Mouse (Mus musculus) liver, embryonic 16.5 days (tissue): ENCODE measurements around the gene Crabp2. TPM values are rescaled to one million over a fixed set of nuclear protein-coding genes. Genes with fewer than 3 reads are reported as not detected.

Experiments
- ATAC-seq: fragments of 200-750 bp; cut with Nextera tagmentation; 2 replicates; pipeline ENCODE4 v1.8.0; 2017; ENCODE audit warnings: low read depth, mild to moderate bottlenecking, moderate number of reproducible peaks, moderate library complexity
- H3K27ac ChIP-seq: fragments of 300-500 bp; sonication (generic); 2 replicates; pipeline ENCODE4 v1.5.1; 2014; ENCODE audit warnings: mild to moderate bottlenecking, low read length
- H3K27me3 ChIP-seq: fragments of 300-500 bp; sonication (generic); 2 replicates; pipeline ENCODE4 v1.6.1; 2014; ENCODE audit warnings: low read depth, low read length, mixed read lengths; ENCODE audit not compliant: control insufficient read depth, insufficient read depth
- H3K36me3 ChIP-seq: fragments of 300-500 bp; sonication (generic); 2 replicates; pipeline ENCODE4 v1.6.1; 2014; ENCODE audit warnings: mild to moderate bottlenecking; ENCODE audit not compliant: control insufficient read depth, insufficient read depth
- H3K4me1 ChIP-seq: fragments of 300-500 bp; sonication (generic); 2 replicates; pipeline ENCODE4 v1.6.1; 2014; ENCODE audit warnings: low read depth, low read length, mixed read lengths; ENCODE audit not compliant: control insufficient read depth
- H3K4me2 ChIP-seq: fragments of 300-500 bp; sonication (generic); 2 replicates; pipeline ENCODE4 v1.6.1; 2014; ENCODE audit warnings: low read depth, low read length, mixed read lengths
- H3K4me3 ChIP-seq: fragments of 300-500 bp; sonication (generic); 2 replicates; pipeline ENCODE4 v1.5.1; 2014; ENCODE audit warnings: low read depth, mild to moderate bottlenecking, low read length
- H3K9ac ChIP-seq: fragments of 300-500 bp; sonication (generic); 2 replicates; pipeline ENCODE4 v1.6.1; 2014; ENCODE audit warnings: low read depth, low read length
- H3K9me3 ChIP-seq: fragments of 300-500 bp; sonication (generic); replicated peaks from 2 replicates; pipeline ENCODE4 v1.6.1; 2016; ENCODE audit warnings: low read length; ENCODE audit not compliant: control insufficient read depth
- WGBS: fragments of 180-500 bp; shearing (Covaris S2); extraction: QIAGEN DNeasy Blood & Tissue Kit; methylation state at CpG from one replicate; pipeline ENCODE4 v1.1.7; 2014; ENCODE audit not compliant: insufficient replicate concordance; 5-methylcytosine and 5-hydroxymethylcytosine counted together
- polyA plus RNA-seq: library from polyadenylated mRNA; unstranded; fragments of >200 nt; fragmentation: Nextera tagmentation; extraction: Ambion mirVana; gene quantifications from 2 replicates; pipeline ENCODE4 v1.2.1, GENCODE M21; 2015

Crabp2 gene
- polyA plus RNA-seq, 1 experiment from 2014 or later = 0.25 TPM

DNA sequence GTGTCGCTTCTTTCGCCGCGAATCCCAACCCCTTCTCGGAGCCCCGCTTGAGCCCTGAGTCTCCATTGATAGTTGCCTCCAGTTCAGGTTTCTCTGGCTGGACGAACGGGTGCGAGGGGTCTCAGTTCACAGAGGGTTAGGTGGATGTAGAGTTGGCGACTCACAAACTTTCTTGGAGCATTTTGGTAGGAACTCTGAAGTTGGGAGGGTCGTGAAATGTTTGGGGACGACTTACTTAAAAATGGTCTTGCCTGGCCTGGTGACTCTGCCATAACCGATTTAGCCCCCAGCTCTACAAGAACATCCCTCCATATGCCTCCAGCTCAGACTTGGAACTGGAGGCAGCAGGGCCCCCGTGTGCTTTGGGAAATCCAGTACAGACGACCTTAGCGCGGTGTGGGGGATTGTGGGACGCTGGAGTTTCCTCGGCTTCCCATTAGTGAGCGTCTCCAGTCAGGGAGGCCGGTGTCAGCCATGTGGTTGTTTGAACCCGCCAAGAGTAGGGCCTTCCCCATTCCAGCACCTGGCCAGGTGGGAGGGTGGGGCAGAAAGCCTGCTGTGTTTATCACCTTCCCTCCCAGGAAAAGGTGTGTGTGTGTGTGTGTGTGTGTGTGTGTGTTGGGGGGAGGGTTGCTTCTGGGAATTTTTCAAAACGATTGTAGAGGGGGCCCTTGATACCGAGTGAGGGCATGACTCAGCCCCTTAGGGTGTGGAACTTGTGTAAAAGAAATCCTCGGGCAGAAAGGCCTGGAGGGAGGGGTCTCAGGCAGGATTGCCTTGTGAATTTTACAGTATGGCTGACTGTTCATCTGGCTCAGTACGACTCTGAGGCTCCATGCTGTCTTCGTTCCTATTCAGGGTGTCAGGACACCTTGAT lies 41.2 kb upstream of the Crabp2 start:
- Histone ChIP-seq H3K27ac (peak overlapping the region; percentile 93), H3K4me3 (peak overlapping the region; percentile 99), H3K9me3 (no peaks in the 10 kb centered on the region), H3K4me1 (peaks cover 62% of the 10 kb centered on the region), H3K27me3 (no peaks in the 10 kb centered on the region), H3K4me2 (peak overlapping the region; percentile 76), H3K36me3 (no peaks in the 10 kb centered on the region), H3K9ac (peak overlapping the region; percentile 98)
- no peak for ATAC-seq
- WGBS = under 1% methylated on average over 27 of the region's 27 CpGs

DNA sequence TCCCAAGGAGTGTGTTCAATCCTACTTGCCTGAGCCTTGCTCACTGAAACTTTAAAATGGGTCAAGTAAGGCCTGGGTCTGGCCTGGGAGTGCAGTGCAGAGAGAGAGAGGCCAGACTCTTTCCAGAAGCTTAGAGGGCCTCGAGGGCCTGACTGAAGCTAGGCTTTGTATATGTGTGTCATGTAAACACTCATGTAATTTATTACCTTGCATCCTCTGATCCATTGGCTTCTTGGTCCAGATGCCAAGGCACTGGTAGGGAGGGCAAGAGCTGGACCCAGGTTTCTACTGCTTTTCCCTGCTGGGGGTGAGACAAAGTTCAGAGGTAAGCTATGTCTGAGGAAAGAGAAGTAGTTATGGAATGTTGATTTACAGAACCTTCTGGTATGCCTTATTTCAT lies 40.6 kb upstream of the Crabp2 start:
- Histone ChIP-seq H3K36me3 (peaks cover under 1% of the 10 kb centered on the region; the same call in 1 of the 2 replicates), H3K4me3 (peak overlapping the region; percentile 99), H3K9ac (peak overlapping the region; percentile 98), H3K4me2 (peak overlapping the region; percentile 76), H3K27me3 (no peaks in the 10 kb centered on the region), H3K9me3 (no peaks in the 10 kb centered on the region), H3K27ac (peak overlapping the region; percentile 93), H3K4me1 (peaks cover 65% of the 10 kb centered on the region)
- WGBS = 0% methylated on average over 1 of the region's 1 CpGs
- ATAC-seq = no peak

DNA sequence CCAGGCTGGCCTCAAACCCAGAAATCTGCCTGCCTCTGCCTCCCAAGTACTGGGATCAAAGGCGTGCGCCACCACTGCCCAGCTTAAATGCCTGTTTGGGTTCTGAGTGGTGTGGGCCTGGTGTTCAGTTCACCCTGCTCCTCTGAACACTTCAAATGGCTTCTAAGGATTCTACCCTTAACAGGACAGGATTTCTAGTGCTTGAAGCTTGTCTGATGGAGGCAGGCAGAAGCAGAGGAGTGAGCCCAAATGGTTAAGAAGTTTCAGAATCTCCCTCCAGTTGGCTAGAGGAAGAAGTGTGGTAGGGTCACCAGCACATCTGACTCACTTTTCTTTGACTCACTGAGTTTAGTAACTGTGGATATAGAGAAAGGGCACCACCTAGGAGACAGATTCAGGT lies 39.1 kb upstream of the Crabp2 start:
- peaks cover 74% of the 10 kb centered on the region for H3K4me1 ChIP-seq
- 66% methylated on average over 2 of the region's 2 CpGs for WGBS
- H3K4me2 ChIP-seq = peak overlapping the region; percentile 64

DNA sequence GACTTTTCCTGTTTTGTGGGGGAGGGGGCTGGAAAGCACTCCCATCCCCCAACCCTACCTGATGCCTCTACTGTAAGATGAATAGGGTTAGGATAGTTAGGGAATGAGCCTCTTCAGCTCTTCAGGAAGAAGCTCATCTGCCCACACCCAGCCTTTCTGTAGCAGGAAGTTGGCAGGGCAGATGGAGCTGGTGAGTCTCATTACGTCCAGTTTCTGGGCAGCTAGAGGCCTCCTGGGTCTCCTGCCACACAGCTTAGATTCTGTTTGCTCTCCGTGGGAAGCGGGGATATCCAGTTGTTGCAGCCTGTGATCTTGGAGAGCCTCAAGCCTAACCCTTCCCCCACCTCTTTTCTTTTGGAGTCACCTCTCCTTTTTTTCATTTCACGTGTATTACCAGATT lies 38.6 kb upstream of the Crabp2 start:
- peaks cover 19% of the 10 kb centered on the region for H3K36me3 ChIP-seq
- H3K9ac ChIP-seq = peak overlapping the region; percentile 55
- H3K27ac ChIP-seq = peak overlapping the region; percentile 80
- WGBS = 14% methylated on average over 4 of the region's 4 CpGs
- H3K27me3 ChIP-seq = no peaks in the 10 kb centered on the region
- peaks cover 75% of the 10 kb centered on the region for H3K4me1 ChIP-seq
- H3K4me2 ChIP-seq = peak overlapping the region; percentile 64
- no peak for ATAC-seq
- peak overlapping the region; percentile 49 for H3K4me3 ChIP-seq
- no peaks in the 10 kb centered on the region for H3K9me3 ChIP-seq

More for the DNA sequence above, 39.1 kb upstream of the Crabp2 start:
- Histone ChIP-seq H3K4me3 (peak overlapping the region; percentile 49; the same call in 1 of the 2 replicates), H3K36me3 (peaks cover 14% of the 10 kb centered on the region), H3K27me3 (no peaks in the 10 kb centered on the region), H3K9ac (peak overlapping the region; percentile 55; the same call in 1 of the 2 replicates), H3K9me3 (no peaks in the 10 kb centered on the region), H3K27ac (peak overlapping the region; percentile 80)
- no peak for ATAC-seq

DNA sequence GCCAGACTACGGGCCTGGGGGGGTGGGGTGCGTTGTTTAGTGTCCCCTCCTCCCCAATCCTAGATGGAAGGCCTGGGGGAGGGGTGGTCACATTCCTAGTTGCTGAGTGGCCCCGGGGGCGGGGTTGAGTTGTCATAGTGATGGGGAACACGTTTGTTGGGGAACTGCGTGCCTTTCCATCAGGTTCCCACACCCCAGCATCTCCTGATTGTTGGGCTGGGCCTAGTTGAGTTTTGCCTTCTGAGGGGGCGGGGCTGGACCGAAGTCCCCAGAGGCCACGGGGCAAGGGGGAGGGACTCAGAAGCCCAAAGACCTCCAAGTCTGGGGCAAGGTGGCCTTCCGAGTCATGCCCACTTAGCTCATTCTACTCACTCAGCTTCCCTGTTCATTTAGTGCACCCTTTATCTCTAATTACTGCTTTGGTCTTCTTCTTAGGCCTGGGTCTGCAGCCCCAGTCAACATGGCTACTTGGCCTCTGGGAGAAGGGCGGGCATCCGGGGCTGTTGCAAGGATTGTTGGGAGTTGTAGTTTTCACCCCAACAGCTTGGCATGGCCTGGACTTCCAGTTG lies 37.8 kb upstream of the Crabp2 start:
- Histone ChIP-seq H3K4me3 (peak overlapping the region; percentile 49), H3K27me3 (no peaks in the 10 kb centered on the region), H3K4me1 (peaks cover 69% of the 10 kb centered on the region), H3K9me3 (no peaks in the 10 kb centered on the region), H3K36me3 (peaks cover 25% of the 10 kb centered on the region), H3K9ac (peak overlapping the region; percentile 55), H3K4me2 (peak overlapping the region; percentile 64), H3K27ac (peak overlapping the region; percentile 80)
- WGBS = 9% methylated on average over 12 of the region's 12 CpGs
- ATAC-seq = peak; percentile 35

DNA sequence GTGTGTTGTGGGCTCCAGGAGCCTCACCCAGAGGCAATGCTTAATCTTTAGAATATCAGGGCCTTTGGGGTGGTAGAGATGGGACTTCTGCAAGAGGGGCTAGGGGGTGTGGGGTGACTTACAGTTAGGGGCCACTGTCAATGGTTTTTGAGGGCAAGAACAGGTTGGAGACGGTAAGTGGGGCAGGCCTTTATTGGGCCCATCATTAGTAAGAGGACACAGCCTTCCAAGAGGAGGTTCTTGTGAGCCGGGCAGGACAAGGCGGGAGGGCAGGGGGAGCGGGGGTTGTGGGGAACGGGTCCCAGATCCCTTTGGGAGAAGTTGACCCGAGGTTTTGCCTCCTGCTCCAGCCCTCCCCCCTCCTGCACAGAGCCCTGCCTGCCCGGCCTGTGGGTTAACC lies 35.0 kb upstream of the Crabp2 start:
- Histone ChIP-seq H3K27me3 (no peaks in the 10 kb centered on the region), H3K4me1 (peaks cover 59% of the 10 kb centered on the region), H3K4me3 (no peak overlapping the region), H3K27ac (peak overlapping the region; percentile 40; the same call in 1 of the 2 replicates), H3K9me3 (no peaks in the 10 kb centered on the region), H3K9ac (no peak overlapping the region), H3K36me3 (peaks cover 40% of the 10 kb centered on the region), H3K4me2 (peak overlapping the region; percentile 15; the same call in 1 of the 2 replicates)
- WGBS = 68% methylated on average over 7 of the region's 7 CpGs
- no peak for ATAC-seq

DNA sequence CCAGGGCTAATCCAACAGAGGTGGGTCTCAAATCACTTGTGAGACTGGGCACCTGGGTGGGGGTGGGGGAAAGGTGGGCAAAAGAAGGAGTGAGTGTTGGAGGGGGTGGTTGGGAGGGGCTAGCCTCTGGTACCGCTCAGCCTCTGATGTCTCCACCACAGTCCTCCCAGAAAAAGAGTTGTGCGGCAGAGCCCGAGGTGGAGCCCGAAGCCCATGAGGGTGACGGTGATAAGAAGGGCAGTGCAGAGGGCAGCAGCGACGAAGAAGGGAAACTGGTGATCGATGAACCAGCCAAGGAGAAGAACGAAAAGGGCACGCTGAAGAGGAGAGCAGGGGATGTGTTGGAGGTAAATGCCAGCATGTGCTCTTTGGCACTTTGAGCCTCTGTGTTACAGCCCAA lies 34.6 kb upstream of the Crabp2 start:
- H3K9me3 ChIP-seq = no peaks in the 10 kb centered on the region
- no peak overlapping the region for H3K9ac ChIP-seq
- H3K36me3 ChIP-seq = peaks cover 40% of the 10 kb centered on the region
- 0 out of 2 replicates have a peak, but pooled peaks have one; percentile 20 for ATAC-seq
- peak overlapping the region; percentile 15; the same call in 1 of the 2 replicates for H3K4me2 ChIP-seq
- peak overlapping the region; percentile 40; the same call in 1 of the 2 replicates for H3K27ac ChIP-seq
- no peak overlapping the region for H3K4me3 ChIP-seq
- H3K4me1 ChIP-seq = peaks cover 58% of the 10 kb centered on the region
- WGBS = 46% methylated on average over 10 of the region's 10 CpGs
- no peaks in the 10 kb centered on the region for H3K27me3 ChIP-seq

DNA sequence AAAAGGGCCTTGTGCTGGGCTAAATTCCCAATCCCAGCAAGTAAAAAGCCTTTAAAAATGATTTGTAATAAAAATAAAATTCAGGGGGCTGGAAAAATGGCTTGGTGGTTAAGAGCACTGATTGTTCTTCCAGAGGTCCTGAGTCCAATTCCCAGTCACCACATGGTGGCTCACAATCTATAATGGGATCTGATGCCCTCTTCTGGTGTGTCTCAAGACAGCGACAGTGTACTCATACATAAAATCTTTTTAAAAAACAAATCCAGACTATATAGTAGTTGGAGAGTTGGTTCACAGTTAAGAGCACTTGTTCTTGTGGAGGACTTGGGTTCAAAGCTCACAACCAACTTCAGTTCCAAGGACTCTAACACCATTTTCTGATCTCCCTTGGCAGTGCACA lies 31.5 kb upstream of the Crabp2 start:
- Histone ChIP-seq H3K4me3 (no peak overlapping the region), H3K9ac (no peak overlapping the region), H3K36me3 (peaks cover 41% of the 10 kb centered on the region), H3K4me2 (no peak overlapping the region), H3K27me3 (no peaks in the 10 kb centered on the region), H3K27ac (no peak overlapping the region), H3K4me1 (peaks cover 36% of the 10 kb centered on the region), H3K9me3 (no peaks in the 10 kb centered on the region)
- 79% methylated on average over 1 of the region's 1 CpGs for WGBS
- no peak for ATAC-seq

DNA sequence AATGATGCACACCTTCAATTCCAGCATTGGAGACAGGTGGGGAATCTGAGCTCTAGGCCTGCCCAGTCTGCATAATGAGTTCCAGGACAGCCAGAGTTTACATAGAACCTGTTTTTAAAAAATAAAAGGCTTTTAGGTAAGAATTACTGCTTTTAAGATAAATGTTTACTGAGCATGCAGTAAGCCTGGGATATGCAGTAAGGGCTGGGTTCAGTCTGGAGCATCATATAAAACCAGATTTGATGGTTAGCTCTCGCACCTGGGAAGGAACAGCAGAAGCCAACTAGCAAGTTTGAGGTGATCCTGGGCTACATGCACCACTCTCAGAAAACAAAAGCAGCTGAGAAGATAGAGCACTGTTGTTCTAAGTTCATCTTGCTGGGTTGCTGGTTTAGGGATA lies 29.9 kb upstream of the Crabp2 start:
- H3K4me2 ChIP-seq = peak overlapping the region; percentile 84
- 85% methylated on average over 1 of the region's 1 CpGs for WGBS
- no peak for ATAC-seq
- H3K9me3 ChIP-seq = no peaks in the 10 kb centered on the region
- no peaks in the 10 kb centered on the region for H3K27me3 ChIP-seq
- no peak overlapping the region for H3K4me3 ChIP-seq
- H3K4me1 ChIP-seq = peaks cover 22% of the 10 kb centered on the region
- H3K36me3 ChIP-seq = peaks cover 47% of the 10 kb centered on the region
- peak overlapping the region; percentile 84 for H3K27ac ChIP-seq
- H3K9ac ChIP-seq = no peak overlapping the region
